Mouse (Mus musculus) limb, embryonic 12.5 days (tissue): ENCODE results near the gene Ppp1r3c. TPM values are rescaled to one million over a fixed set of nuclear protein-coding genes. Genes with fewer than 3 reads are reported as not detected.
"Not testable (repeated sequence)": the region's sequence is repeated elsewhere in the genome, so short reads cannot be mapped to it uniquely, and the experiment has no call there.

ENCODE experiments used
- ATAC-seq: fragments of 200-750 bp; cut with Nextera tagmentation; 2 replicates; pipeline ENCODE4 v1.8.0; 2017; ENCODE audit warnings: low read depth, moderate TSS enrichment; ENCODE audit not compliant: insufficient number of reproducible peaks, insufficient read depth, low FRiP score, low TSS enrichment
- H3K27ac ChIP-seq: fragments of 300-500 bp; sonication (generic); 2 replicates; pipeline ENCODE4 v1.5.1; 2016; ENCODE audit warnings: mild to moderate bottlenecking, moderate library complexity
- H3K27me3 ChIP-seq: fragments of 300-500 bp; sonication (generic); 2 replicates; pipeline ENCODE4 v1.6.1; 2016; ENCODE audit warnings: mild to moderate bottlenecking, moderate library complexity
- H3K36me3 ChIP-seq: fragments of 300-500 bp; sonication (generic); 2 replicates; pipeline ENCODE4 v1.6.1; 2016; ENCODE audit warnings: mild to moderate bottlenecking, moderate library complexity
- H3K4me1 ChIP-seq: fragments of 300-500 bp; sonication (generic); replicated peaks from 2 replicates; pipeline ENCODE4 v1.6.1; 2016
- H3K4me2 ChIP-seq: fragments of 300-500 bp; sonication (generic); 2 replicates; pipeline ENCODE4 v1.6.1; 2016; ENCODE audit warnings: mild to moderate bottlenecking, moderate library complexity
- H3K4me3 ChIP-seq: fragments of 300-500 bp; sonication (generic); replicated peaks from 2 replicates; pipeline ENCODE4 v1.5.1; 2016; ENCODE audit warnings: mild to moderate bottlenecking
- H3K9ac ChIP-seq: fragments of 300-500 bp; sonication (generic); replicated peaks from 2 replicates; pipeline ENCODE4 v1.6.1; 2016; ENCODE audit warnings: mild to moderate bottlenecking, moderate library complexity
- H3K9me3 ChIP-seq: fragments of 300-500 bp; sonication (generic); 2 replicates; pipeline ENCODE4 v1.6.1; 2016; ENCODE audit warnings: mild to moderate bottlenecking, moderate library complexity
- WGBS: fragments of 180-500 bp; shearing (Covaris S2); methylation state at CpG from one replicate; pipeline ENCODE4 v1.1.7; 2016; 5-methylcytosine and 5-hydroxymethylcytosine counted together
- polyA plus RNA-seq: library from polyadenylated mRNA; unstranded; fragments of >200 nt; fragmentation: Nextera tagmentation; extraction: Ambion mirVana; gene quantifications from 2 replicates; pipeline ENCODE4 v1.2.1, GENCODE M21; 2016

The Ppp1r3c gene
- polyA plus RNA-seq, 1 experiment from 2014 or later: 4.0 TPM

- ATAC-seq: no peak
- H3K4me1 ChIP-seq: peaks cover 4% of the 10 kb centered on the region; the same call in 1 of the 2 replicates
- H3K27ac ChIP-seq: no peak overlapping the region
- H3K4me3 ChIP-seq: no peak overlapping the region
- 0 out of 2 replicates have a peak, but pooled peaks cover 3% of the 10 kb centered on the region for H3K9me3 ChIP-seq
- H3K9ac ChIP-seq: no peak overlapping the region
- no peaks in the 10 kb centered on the region for H3K27me3 ChIP-seq
- WGBS: 52% methylated on average over 7 of the region's 7 CpGs
- H3K4me2 ChIP-seq: no peak overlapping the region
- H3K36me3 ChIP-seq: no peaks in the 10 kb centered on the region
Observed at GRCm38 (mm10) chr19:36739566-36740211, 3.2 kb upstream of the Ppp1r3c start.

- WGBS: 76% methylated on average over 5 of the region's 5 CpGs
- H3K4me3 ChIP-seq: no peak overlapping the region
- no peak for ATAC-seq
- no peak overlapping the region for H3K9ac ChIP-seq
- 0 out of 2 replicates have a peak, but pooled peaks cover 3% of the 10 kb centered on the region for H3K9me3 ChIP-seq
- H3K27ac ChIP-seq: no peak overlapping the region
- H3K4me2 ChIP-seq: no peak overlapping the region
- peaks cover 4% of the 10 kb centered on the region; the same call in 1 of the 2 replicates for H3K4me1 ChIP-seq
- H3K27me3 ChIP-seq: no peaks in the 10 kb centered on the region
- no peaks in the 10 kb centered on the region for H3K36me3 ChIP-seq
Observed at GRCm38 (mm10) chr19:36738009-36738408, 1.6 kb upstream of the Ppp1r3c start.

GRCm38 (mm10) chr19:36737087-36737486 is 634 bp upstream of the Ppp1r3c start:
- peak overlapping the region; percentile 89 for H3K27ac ChIP-seq
- H3K4me3 ChIP-seq: peak overlapping the region; percentile 44
- H3K36me3 ChIP-seq: 0 out of 2 replicates have a peak, but pooled peaks cover 4% of the 10 kb centered on the region
- ATAC-seq: peak; percentile 74; the same call in 1 of the 2 replicates
- 0 out of 2 replicates have a peak, but pooled peaks cover 3% of the 10 kb centered on the region for H3K9me3 ChIP-seq
- WGBS: 44% methylated on average over 6 of the region's 6 CpGs
- peak overlapping the region; percentile 66 for H3K4me2 ChIP-seq
- no peaks in the 10 kb centered on the region for H3K27me3 ChIP-seq
- peaks cover 4% of the 10 kb centered on the region; the same call in 1 of the 2 replicates for H3K4me1 ChIP-seq
- peak overlapping the region; percentile 72 for H3K9ac ChIP-seq

GRCm38 (mm10) chr19:36734308-36735038 is 2.0 kb downstream of the Ppp1r3c start:
- no peak for ATAC-seq
- no peak overlapping the region for H3K4me3 ChIP-seq
- H3K27me3 ChIP-seq: no peaks in the 10 kb centered on the region
- no peak overlapping the region for H3K4me2 ChIP-seq
- WGBS: 81% methylated on average over 10 of the region's 10 CpGs
- H3K9ac ChIP-seq: no peak overlapping the region
- H3K9me3 ChIP-seq: 0 out of 2 replicates have a peak, but pooled peaks cover 3% of the 10 kb centered on the region
- no peak overlapping the region for H3K27ac ChIP-seq
- peaks cover 4% of the 10 kb centered on the region; the same call in 1 of the 2 replicates for H3K4me1 ChIP-seq
- H3K36me3 ChIP-seq: 0 out of 2 replicates have a peak, but pooled peaks cover 4% of the 10 kb centered on the region

- 0 out of 2 replicates have a peak, but pooled peaks cover 4% of the 10 kb centered on the region for H3K36me3 ChIP-seq
- 0 out of 2 replicates have a peak, but pooled peaks cover 2% of the 10 kb centered on the region for H3K9me3 ChIP-seq
- H3K9ac ChIP-seq: no peak overlapping the region
- no peaks in the 10 kb centered on the region for H3K27me3 ChIP-seq
- no peak overlapping the region for H3K4me3 ChIP-seq
- ATAC-seq: no peak
- no peak overlapping the region for H3K27ac ChIP-seq
- H3K4me1 ChIP-seq: peaks cover 4% of the 10 kb centered on the region; the same call in 1 of the 2 replicates
- H3K4me2 ChIP-seq: no peak overlapping the region
- WGBS: 94% methylated on average over 16 of the region's 16 CpGs
Observed at GRCm38 (mm10) chr19:36733191-36733943, 3.1 kb downstream of the Ppp1r3c start.

- Histone ChIP-seq H3K4me3 (no peak overlapping the region), H3K9me3 (no peaks in the 10 kb centered on the region), H3K36me3 (0 out of 2 replicates have a peak, but pooled peaks cover 4% of the 10 kb centered on the region), H3K4me1 (no peaks in the 10 kb centered on the region), H3K27ac (no peak overlapping the region), H3K4me2 (no peak overlapping the region), H3K9ac (no peak overlapping the region), H3K27me3 (no peaks in the 10 kb centered on the region)
- 85% methylated on average over 11 of the region's 11 CpGs for WGBS
- no peak for ATAC-seq
Observed at GRCm38 (mm10) chr19:36731310-36731709, 5.1 kb downstream of the Ppp1r3c start.

GRCm38 (mm10) chr19:36730414-36730813 is 6.0 kb downstream of the Ppp1r3c start:
- H3K4me3 ChIP-seq, H3K36me3 ChIP-seq, H3K9me3 ChIP-seq, ATAC-seq, H3K27me3 ChIP-seq, H3K27ac ChIP-seq, H3K9ac ChIP-seq, H3K4me1 ChIP-seq, H3K4me2 ChIP-seq: not testable (repeated sequence)
- 69% methylated on average over 2 of the region's 2 CpGs for WGBS

- Histone ChIP-seq H3K4me3 (no peak overlapping the region), H3K4me1 (no peaks in the 10 kb centered on the region), H3K36me3 (0 out of 2 replicates have a peak, but pooled peaks cover 4% of the 10 kb centered on the region), H3K27ac (no peak overlapping the region), H3K27me3 (no peaks in the 10 kb centered on the region), H3K9ac (no peak overlapping the region), H3K9me3 (no peaks in the 10 kb centered on the region), H3K4me2 (no peak overlapping the region)
- ATAC-seq: no peak
- 87% methylated on average over 12 of the region's 12 CpGs for whole genome bisulfite sequencing
Observed at GRCm38 (mm10) chr19:36728741-36729460, 7.6 kb downstream of the Ppp1r3c start.

- Histone ChIP-seq H3K36me3 (no peaks in the 10 kb centered on the region), H3K9me3 (no peaks in the 10 kb centered on the region), H3K27me3 (no peaks in the 10 kb centered on the region), H3K9ac (no peak overlapping the region), H3K27ac (no peak overlapping the region), H3K4me2 (no peak overlapping the region), H3K4me1 (no peaks in the 10 kb centered on the region), H3K4me3 (no peak overlapping the region)
- no peak for ATAC-seq
- 81% methylated on average over 7 of the region's 7 CpGs for WGBS
Observed at GRCm38 (mm10) chr19:36724970-36725369, 11.5 kb downstream of the Ppp1r3c start.

GRCm38 (mm10) chr19:36721139-36721538 is 15.3 kb downstream of the Ppp1r3c start:
- Histone ChIP-seq H3K4me2 (no peak overlapping the region), H3K4me3 (no peak overlapping the region), H3K27ac (no peak overlapping the region), H3K9ac (no peak overlapping the region), H3K36me3 (no peaks in the 10 kb centered on the region), H3K27me3 (no peaks in the 10 kb centered on the region), H3K4me1 (no peaks in the 10 kb centered on the region), H3K9me3 (no peaks in the 10 kb centered on the region)
- 78% methylated on average over 8 of the region's 8 CpGs for WGBS
- ATAC-seq: no peak
